Mouse (Mus musculus) small intestine, adult 2 months (tissue): ENCODE results near the gene Trp73.

Source experiments
- CTCF ChIP-seq: fragments of 200-500 bp; IDR thresholded peaks from 2 replicates; pipeline ENCODE4 v1.5.1; 2012; ENCODE audit warnings: low read depth, mild to moderate bottlenecking, control low read depth, inconsistent platforms, low read length, moderate library complexity, mixed read lengths; ENCODE audit not compliant: insufficient replicate concordance, insufficient read length; ENCODE audit errors: extremely low read depth
- POLR2A ChIP-seq: fragments of 200-500 bp; IDR thresholded peaks from 2 replicates; pipeline ENCODE4 v1.6.1; 2012; ENCODE audit warnings: low read depth, mild to moderate bottlenecking, control low read depth, inconsistent platforms, low read length, moderate library complexity

DNA sequence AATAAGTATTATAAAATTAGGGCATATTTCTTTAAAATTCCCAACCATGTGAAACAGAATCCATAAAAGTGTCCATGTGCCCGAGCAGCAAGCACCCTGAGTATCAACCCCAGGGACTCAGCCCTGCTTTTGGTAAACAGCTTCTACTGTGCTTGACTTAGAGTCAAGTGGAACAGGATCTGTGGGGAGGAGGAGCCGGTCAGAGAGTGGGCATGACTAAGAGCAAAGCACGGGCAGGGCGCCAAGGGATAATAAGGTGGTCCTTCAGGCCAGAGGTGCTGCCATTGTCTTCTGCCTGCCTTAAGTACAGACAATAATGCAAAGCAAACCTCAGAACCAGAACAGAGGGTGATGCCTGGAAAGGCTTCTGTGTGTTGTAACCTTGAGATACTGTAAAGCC, 132.2 kb downstream of the Trp73 start:
- TF ChIP-seq CTCF (no peak), POLR2A (no peak)
